Mouse (Mus musculus) urinary bladder, postnatal 10 days (tissue): ENCODE data around the gene Slc11a1.

ENCODE experiments used
- DNase-seq: peaks from one replicate; pipeline ENCODE4 v3.0.0; 2022; ENCODE audit warnings: low spot score

Slc11a1 gene

GRCm38 (mm10) chr1:74353453-74354229 lies 21.4 kb upstream of the Slc11a1 start:
- no peak for DNase-seq

- DNase-seq: no peak
Measured at GRCm38 (mm10) chr1:74357531-74357930, 17.5 kb upstream of the Slc11a1 start.

GRCm38 (mm10) chr1:74359952-74360517 lies 15.0 kb upstream of the Slc11a1 start:
- DNase-seq: no peak

GRCm38 (mm10) chr1:74361812-74362211 lies 13.2 kb upstream of the Slc11a1 start, which contains the start of gene Catip:
Catip (plus strand) TSS chr1:74362108.
- DNase-seq: no peak

- DNase-seq: no peak
Measured at GRCm38 (mm10) chr1:74362325-74363229, 12.4 kb upstream of the Slc11a1 start.

- no peak for DNase-seq
Measured at GRCm38 (mm10) chr1:74363437-74363836, 11.6 kb upstream of the Slc11a1 start.

- no peak for DNase-seq
Measured at GRCm38 (mm10) chr1:74364270-74364669, 10.7 kb upstream of the Slc11a1 start.

GRCm38 (mm10) chr1:74367886-74368645 lies 6.9 kb upstream of the Slc11a1 start:
- DNase-seq: no peak

GRCm38 (mm10) chr1:74370040-74370439 lies 5.0 kb upstream of the Slc11a1 start:
- DNase-seq: no peak

GRCm38 (mm10) chr1:74373372-74373771 lies 1.6 kb upstream of the Slc11a1 start:
- DNase-seq: no peak

GRCm38 (mm10) chr1:74375561-74375960 lies 566 bp downstream of the Slc11a1 start:
- DNase-seq: no peak

- no peak for DNase-seq
Measured at GRCm38 (mm10) chr1:74376396-74376795, 1.4 kb downstream of the Slc11a1 start.

GRCm38 (mm10) chr1:74379058-74379504 lies 4.1 kb downstream of the Slc11a1 start:
- no peak for DNase-seq

- DNase-seq: no peak
Measured at GRCm38 (mm10) chr1:74380484-74380883, 5.5 kb downstream of the Slc11a1 start.

- DNase-seq: no peak
Measured at GRCm38 (mm10) chr1:74381588-74382021, 6.6 kb downstream of the Slc11a1 start.

GRCm38 (mm10) chr1:74383385-74383784 lies 8.4 kb downstream of the Slc11a1 start:
- DNase-seq: no peak

GRCm38 (mm10) chr1:74384525-74384924 lies 9.5 kb downstream of the Slc11a1 start:
- DNase-seq: no peak

- no peak for DNase-seq
Measured at GRCm38 (mm10) chr1:74385064-74385463, 10.1 kb downstream of the Slc11a1 start.

GRCm38 (mm10) chr1:74385531-74385930 lies 10.5 kb downstream of the Slc11a1 start:
- DNase-seq: no peak

- no peak for DNase-seq
Measured at GRCm38 (mm10) chr1:74386363-74386713, 11.3 kb downstream of the Slc11a1 start.

- peak; percentile 75 for DNase-seq
Measured at GRCm38 (mm10) chr1:74386714-74387385, 11.9 kb downstream of the Slc11a1 start.
